Mouse (Mus musculus) liver, embryonic 14.5 days (tissue): ENCODE results near the gene Tmprss9.

Experiments used
- CTCF ChIP-seq: IDR thresholded peaks from 2 replicates; pipeline ENCODE4 v1.5.1; 2016; ENCODE audit warnings: antibody characterized with exemption, low read depth, control low read depth
- EP300 ChIP-seq: IDR thresholded peaks from 2 replicates; pipeline ENCODE4 v1.6.1; 2016; ENCODE audit warnings: antibody characterized with exemption, low read depth

DNA sequence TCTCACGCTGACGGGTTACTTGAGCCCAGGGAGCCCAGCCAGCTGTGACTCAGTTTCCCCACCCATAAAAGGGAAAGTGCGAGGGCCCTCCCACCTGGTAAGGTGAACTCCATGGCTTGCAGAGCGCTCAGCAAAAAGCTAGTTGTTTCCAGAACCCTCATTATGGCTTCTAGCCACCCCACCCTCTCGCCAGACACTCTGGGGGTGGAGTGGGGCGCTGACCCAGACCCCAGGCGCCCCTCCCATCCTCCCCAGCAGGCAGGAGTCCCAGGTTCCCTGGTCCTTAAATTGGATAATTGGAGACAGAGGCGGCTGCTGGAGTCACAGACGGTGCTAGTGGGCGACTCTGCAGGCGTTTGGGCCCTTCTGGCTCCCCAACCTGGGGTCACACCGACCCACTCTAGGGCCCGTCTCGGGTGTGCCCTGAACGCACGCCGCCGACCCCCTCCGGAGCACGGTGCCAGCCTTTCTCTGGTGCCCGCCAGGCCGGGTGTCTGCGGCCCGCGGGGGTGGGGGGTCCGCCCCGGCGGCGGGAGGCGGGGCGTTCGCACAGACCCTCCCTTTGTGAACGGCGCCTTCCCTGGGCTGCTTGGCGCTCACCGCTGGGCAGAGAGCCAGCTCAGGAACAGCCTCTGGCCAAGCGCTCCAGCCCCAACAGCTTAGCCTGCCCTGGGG, 64.6 kb downstream of the Tmprss9 start:
- TF ChIP-seq CTCF: no peak
- no peak for TF ChIP-seq EP300
